Mouse (Mus musculus) gastrocnemius, postnatal 36 days (tissue): ENCODE data around the gene Nsun6. TPM values are rescaled to one million over a fixed set of nuclear protein-coding genes. Genes with fewer than 3 reads are reported as not detected.

Experiments
- DNase-seq, 2 experiments: peaks; one replicate each; pipeline ENCODE4 v3.0.0; 2022
- intact Hi-C: fragments of 180-260 bp; cut with DNase I; formaldehyde crosslinking; loops from one replicate; pipeline ENCODE4 v1.15.1; 2025
- long read RNA-seq, 2 experiments: library from polyadenylated mRNA; stranded (forward); transcript quantifications; one replicate each; pipeline ENCODE4 v2.0.0; 2021
- total RNA-seq, 2 experiments: library from RNA; stranded (reverse); gene quantifications; 2 replicates each; pipeline ENCODE4 v1.2.3; 2021

The Nsun6 gene
- 1 to 10 TPM; 2.2 to 3.0 TPM for total RNA-seq
- long read RNA-seq, experiment 1, partial matches to known transcripts: 0 of 3 reads
- long read RNA-seq, experiment 1, other reads (novel, unspliced or antisense): 1 of 3 reads
- long read RNA-seq, experiment 2: 0 reads

DNA sequence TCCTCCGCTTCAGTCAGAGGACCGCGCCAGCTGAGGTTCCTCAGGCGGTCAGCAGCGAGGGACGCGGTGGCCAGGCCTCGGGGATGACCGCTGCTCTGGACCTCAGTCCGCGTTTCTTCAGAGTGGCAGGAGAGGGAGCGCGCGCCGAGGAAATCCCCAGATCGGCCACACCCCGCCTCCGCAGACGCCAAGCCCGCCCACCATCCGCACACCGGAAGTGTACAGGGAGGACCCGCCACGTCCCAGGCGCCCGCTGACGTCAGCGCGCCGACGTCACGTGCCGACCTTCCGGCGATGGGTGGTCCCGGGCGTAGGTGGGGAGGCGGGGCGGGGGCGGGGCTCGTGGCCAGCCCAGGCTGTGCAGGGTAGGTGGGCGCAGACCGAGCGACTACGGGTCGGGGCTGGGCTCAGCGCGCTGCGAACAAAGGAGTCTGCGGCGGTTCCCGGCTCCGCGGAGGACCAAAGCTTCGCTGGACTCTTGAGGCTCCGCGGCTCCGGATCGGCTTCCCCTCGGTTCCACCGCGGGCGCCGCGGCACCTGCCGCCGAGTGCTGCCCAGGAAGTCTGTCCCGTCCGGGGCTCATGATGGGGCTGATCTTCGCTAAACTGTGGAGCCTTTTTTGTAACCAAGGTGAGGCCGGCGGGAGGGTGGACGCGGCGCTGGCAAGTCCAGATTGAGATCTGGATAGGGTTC lies at the start of gene Nsun6:
Nsun6 (minus strand) TSS at position 125 of the 693 bp plus-strand sequence.
- intact Hi-C loops: no loop called here

DNA sequence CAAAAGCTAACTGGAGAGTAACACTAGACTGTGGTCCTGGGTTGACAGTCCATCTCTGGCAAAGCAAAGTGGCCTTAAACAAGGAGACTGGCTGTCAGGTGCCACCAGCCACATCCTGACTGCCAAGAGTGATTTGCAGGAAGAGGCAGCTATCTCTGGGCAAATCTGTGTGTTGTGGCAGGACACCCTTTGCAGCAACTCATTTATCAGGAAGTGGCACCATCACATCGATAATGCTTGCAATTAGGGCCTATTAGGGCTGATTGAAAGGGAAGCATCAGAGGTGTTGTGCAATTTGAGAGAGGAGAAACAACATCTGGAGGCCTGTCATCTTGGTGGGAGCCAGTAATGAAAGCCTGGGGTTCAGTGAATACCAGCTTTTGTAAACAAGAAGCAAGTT lies 49.5 kb upstream of the Nsun6 start:
- intact Hi-C loops: no loop called here
- no peak for DNase-seq

More for the DNA sequence above, at the start of gene Nsun6:
- peak; percentile 92 to 98 for DNase-seq

- intact Hi-C loops: no loop called here
- no peak for DNase-seq
Measured at GRCm38 (mm10) chr2:15096514-15097090, 41.7 kb upstream of the Nsun6 start.

GRCm38 (mm10) chr2:15087308-15087707 lies 32.4 kb upstream of the Nsun6 start:
- DNase-seq: no peak
- intact Hi-C loops: no loop called here

- no peak for DNase-seq
- intact Hi-C loops: no loop called here
Measured at GRCm38 (mm10) chr2:15083702-15084101, 28.8 kb upstream of the Nsun6 start.

DNA sequence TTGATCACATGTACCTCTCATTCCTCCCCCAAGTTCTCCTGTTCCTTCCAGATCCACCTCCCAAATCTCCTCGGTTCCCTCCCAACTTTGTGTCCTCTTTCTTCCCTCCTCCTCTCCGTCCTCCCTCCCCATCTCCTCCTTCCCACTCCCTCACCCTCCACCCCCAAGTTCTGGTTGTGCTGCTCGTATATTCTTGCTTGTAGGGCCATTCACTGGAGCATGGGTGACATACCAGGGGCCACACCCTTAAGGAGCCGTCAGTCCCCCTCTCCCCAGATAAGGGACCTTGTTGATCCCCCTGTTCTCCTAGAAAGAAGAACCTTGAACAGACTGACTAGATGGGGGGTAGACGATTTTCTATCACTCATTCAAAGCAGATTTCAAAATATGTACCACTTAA lies 12.2 kb upstream of the Nsun6 start:
- intact Hi-C loops: no loop called here

DNA sequence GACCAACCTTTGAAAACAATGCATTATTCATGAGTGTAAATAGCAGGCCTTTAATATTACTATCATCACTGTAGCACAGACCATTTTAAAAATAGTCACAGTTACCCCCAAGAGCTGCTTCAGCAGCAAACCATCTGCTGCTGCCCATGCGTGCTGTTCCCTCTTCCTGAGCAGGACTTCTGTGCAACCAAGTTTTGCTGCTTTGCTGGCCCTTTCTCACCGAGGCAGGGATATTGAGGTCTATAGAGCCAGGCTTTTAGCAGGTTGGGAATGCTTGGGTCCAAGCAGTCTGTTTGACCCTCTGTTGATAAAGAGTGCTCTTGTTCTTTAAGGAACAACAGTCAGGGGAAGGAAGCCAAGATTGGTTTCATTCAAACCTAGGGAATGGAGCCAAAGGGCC lies 10.6 kb upstream of the Nsun6 start:
- intact Hi-C loops: no loop called here
- DNase-seq: no peak

More for the DNA sequence above, 12.2 kb upstream of the Nsun6 start:
- no peak for DNase-seq

DNA sequence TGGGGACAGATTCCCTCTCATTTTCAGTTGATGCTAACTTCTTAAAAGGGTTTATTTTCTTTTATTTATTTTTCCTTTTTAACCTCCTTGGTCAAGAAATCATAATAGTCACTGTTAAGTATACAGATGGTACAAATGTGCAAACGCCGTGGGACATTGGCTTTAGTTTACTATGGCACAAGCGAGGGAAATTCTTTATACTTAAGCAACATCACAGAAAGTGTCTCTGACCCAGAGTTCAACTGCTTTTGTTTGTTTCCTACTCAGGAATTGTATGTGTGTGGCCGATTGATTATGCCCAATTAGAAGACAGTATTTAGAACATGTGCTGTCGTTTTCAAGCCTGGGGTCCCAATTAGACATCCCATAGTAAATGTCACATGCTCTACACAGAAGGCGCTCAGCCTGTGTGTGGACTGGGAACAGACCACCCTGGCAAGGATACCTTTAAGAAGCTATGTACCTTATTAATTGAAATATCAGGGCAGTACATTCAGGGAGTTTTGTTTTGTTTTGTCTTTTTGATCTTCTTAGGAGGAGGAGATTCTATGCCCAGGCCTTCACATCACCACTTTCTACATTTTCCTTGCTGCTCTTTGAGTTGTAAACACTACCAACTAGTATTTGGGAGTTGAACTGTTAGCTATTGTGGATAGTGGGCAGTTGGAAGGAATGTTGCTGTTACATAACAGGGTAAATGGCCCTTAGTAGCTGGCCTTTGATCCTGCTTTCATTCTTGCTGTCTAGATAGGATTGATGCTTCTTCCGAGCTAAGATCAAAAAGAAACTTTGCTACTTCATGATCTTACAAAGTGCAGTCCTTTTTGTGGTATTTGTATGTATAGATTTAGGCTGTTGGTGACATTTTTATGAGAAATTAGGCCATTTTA lies 9.8 kb upstream of the Nsun6 start:
- DNase-seq: no peak
- intact Hi-C loops: no loop called here

- no peak for DNase-seq
- intact Hi-C loops: no loop called here
Measured at GRCm38 (mm10) chr2:15063815-15064214, 8.9 kb upstream of the Nsun6 start.

GRCm38 (mm10) chr2:15060856-15061255 lies 6.0 kb upstream of the Nsun6 start:
- intact Hi-C loops: no loop called here
- no peak for DNase-seq

DNA sequence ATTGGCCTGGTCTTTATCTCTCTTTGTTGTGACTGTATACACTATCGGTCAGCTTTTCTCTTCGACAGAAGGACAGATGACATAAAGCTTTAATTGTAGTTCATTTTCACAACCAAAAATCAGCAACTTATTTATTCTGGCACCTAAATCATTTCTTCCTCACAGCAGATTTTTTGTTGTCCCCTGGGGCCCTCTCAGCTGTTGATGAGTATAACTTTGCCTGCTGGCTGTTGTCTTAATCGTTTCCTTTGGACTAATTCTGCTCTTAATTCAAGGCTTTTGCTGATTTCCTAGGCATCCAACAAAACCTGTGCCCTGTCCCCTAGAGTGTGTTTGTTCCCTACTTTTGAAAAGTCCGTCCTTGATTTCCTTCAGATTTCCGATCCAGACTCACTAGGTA lies 3.4 kb upstream of the Nsun6 start:
- peak in 1 of 2 experiments; percentile 15 for DNase-seq
- intact Hi-C loops: no loop called here

DNA sequence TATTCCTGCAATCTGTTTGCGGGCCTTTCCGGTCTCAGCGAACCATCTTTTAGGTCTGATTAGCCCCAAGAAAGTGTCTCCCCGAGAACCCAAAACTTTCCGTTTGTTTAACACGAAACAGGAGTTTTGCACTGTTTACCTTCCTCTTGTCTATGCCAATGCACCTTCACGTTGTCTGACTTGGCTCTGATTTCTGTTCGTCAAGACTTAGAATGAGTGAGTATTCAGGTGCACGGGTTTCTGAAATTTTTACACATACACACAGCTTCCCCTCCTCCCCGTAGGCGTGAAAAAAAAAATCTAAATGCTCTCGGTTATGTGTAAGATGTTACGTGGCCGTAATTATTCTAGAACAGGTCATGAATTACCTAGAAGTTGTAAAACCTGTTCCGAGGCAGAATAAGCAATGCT lies 877 bp upstream of the Nsun6 start:
- intact Hi-C loops: no loop called here
- no peak for DNase-seq

DNA sequence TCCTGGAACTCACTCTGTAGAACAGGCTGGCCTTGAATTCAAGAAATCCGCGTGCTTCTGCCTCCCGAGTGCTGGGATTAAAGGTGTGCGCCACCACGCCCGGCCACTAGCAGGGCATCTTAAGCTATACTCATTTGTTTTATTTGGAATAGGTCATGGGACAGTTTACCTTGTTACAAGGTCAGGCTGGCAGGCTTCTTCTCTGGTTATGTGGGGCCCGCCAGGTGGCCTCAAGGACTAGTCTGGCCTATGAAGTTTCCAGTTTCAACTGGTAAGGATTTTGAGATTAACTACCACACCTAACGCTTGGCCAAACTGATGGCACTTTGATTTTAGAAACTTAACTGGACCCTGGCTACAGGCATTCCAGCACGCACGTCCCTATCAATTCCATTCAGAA lies 373 bp downstream of the Nsun6 start:
- DNase-seq: no peak
- intact Hi-C loops: no loop called here

DNA sequence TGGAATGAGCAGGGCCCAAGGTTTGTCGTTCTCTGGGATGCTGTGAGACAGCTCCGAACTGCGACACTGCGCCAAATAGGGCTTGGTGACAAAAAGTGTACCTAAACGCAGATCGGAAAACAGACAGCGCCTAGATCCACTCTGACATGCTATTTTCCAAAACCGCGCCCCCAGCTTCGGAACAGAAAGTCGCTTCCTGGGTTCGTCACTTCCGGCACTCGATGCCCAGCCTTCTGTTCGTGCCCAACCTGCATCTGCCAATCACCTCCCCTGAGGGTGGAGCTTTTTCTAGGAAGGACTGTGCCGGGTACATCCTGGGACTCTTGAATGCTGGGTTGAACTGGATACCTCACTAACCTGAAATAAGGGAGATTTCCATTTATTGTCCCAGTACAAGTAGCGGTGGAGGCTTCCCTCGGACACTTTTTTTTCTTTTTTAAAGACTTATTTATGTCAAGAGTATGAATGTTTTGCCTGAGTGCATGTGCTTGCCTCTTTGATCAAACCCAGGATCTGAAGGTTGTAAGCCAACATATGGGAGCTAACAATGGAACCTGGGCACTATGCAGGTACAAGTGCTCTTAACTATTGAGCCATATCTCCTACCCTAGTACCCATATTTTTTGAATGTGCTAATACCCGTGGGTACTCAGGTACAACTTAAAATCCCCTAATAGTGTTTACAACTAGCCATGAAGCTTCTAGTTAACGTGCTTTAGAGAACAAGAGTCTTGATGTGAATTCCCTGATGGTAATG lies 5.6 kb downstream of the Nsun6 start, which contains the start of gene Arl5b:
Arl5b (plus strand) TSS at position 279 of the 757 bp plus-strand sequence.
- intact Hi-C loops: no loop called here
- DNase-seq: peak; percentile 91 to 95

- intact Hi-C loops: no loop called here
- DNase-seq: no peak
Measured at GRCm38 (mm10) chr2:15040326-15040725, 14.5 kb downstream of the Nsun6 start.

GRCm38 (mm10) chr2:15038705-15039104 lies 16.2 kb downstream of the Nsun6 start:
- intact Hi-C loops: no loop called here

GRCm38 (mm10) chr2:15027816-15028215 lies 27.1 kb downstream of the Nsun6 start:
- intact Hi-C loops: no loop called here
- no peak for DNase-seq

More at GRCm38 (mm10) chr2:15038705-15039104, 16.2 kb downstream of the Nsun6 start:
- DNase-seq: no peak

- no peak for DNase-seq
- intact Hi-C loops: no loop called here
Measured at GRCm38 (mm10) chr2:15026817-15027216, 28.1 kb downstream of the Nsun6 start.

DNA sequence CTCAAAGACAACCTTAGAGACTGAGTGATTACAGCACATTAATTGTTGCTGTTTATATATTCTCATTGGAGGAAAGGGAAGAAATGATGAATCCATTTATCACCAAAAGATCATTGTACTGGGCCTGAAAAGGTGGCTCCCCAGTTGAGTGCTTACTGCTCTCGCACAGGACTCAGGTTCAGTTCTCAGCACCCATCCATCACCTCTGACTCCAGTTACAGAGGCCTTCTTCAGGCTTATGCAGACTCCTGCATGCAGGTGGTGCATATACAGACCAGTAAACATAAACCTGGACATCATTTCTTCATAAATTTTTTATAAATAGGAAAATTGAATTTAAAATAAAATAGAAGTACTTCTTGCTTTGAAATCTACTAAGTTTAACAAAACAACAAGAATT lies 46.8 kb downstream of the Nsun6 start:
- DNase-seq: no peak
- intact Hi-C loops: no loop called here

DNA sequence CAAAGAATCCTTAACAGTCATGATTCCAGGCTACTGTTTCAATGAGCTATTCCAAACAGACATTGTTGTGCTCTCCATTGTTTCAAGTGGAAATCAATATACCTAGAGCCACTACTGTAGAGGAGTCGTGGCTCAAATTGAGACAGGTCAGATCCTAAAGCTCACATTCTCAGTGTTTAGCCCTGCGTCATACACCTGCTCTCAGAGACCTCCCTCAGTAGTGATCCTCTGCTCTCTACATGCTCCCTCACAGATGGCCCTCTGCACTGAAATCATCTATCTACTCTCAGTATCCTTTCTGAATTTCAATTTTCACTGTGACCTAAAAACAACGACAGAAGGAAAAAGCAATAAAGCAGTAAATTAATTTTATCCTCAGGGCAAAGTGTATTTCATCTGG lies 47.3 kb downstream of the Nsun6 start:
- intact Hi-C loops: no loop called here
- no peak for DNase-seq
